Mouse (Mus musculus) limb, embryonic 11.5 days (tissue): ENCODE results near the gene Fndc8. TPM values are rescaled to one million over a fixed set of nuclear protein-coding genes. Genes with fewer than 3 reads are reported as not detected.
A peak's percentile ranks its signal among the peaks of the same experiment; 100 is the strongest.

Source experiments
- ATAC-seq: fragments of 200-750 bp; cut with Nextera tagmentation; 2 replicates; pipeline ENCODE4 v1.8.0; 2017; ENCODE audit warnings: low read depth; ENCODE audit not compliant: insufficient number of reproducible peaks, low FRiP score, low TSS enrichment
- DNase-seq: peaks from one replicate; pipeline ENCODE4 v3.0.0-alpha.2; 2015; ENCODE audit warnings: low spot score
- H3K27ac ChIP-seq: fragments of 300-500 bp; sonication (generic); replicated peaks from 2 replicates; pipeline ENCODE4 v1.5.1; 2014; ENCODE audit warnings: low read depth, mild to moderate bottlenecking, low read length
- H3K27me3 ChIP-seq: fragments of 300-500 bp; sonication (generic); 2 replicates; pipeline ENCODE4 v1.6.1; 2014; ENCODE audit warnings: mild to moderate bottlenecking, low read length, mixed read lengths; ENCODE audit not compliant: control insufficient read depth, insufficient read depth
- H3K36me3 ChIP-seq: fragments of 300-500 bp; sonication (generic); 2 replicates; pipeline ENCODE4 v1.6.1; 2014; ENCODE audit warnings: mild to moderate bottlenecking, low read length, moderate library complexity, mixed read lengths; ENCODE audit not compliant: control insufficient read depth, insufficient read depth
- H3K4me1 ChIP-seq: fragments of 300-500 bp; sonication (generic); 2 replicates; pipeline ENCODE4 v1.6.1; 2014; ENCODE audit warnings: low read length, mixed read lengths; ENCODE audit not compliant: control insufficient read depth, insufficient read depth
- H3K4me2 ChIP-seq: fragments of 300-500 bp; sonication (generic); 2 replicates; pipeline ENCODE4 v1.6.1; 2014; ENCODE audit warnings: low read depth, mild to moderate bottlenecking, moderate library complexity; ENCODE audit not compliant: severe bottlenecking
- H3K4me3 ChIP-seq: fragments of 300-500 bp; sonication (generic); 2 replicates; pipeline ENCODE4 v1.5.1; 2014; ENCODE audit warnings: low read depth, low read length
- H3K9ac ChIP-seq: fragments of 300-500 bp; sonication (generic); 2 replicates; pipeline ENCODE4 v1.6.1; 2014; ENCODE audit warnings: mild to moderate bottlenecking, low read length
- H3K9me3 ChIP-seq: fragments of 300-500 bp; sonication (generic); 2 replicates; pipeline ENCODE4 v1.6.1; 2016; ENCODE audit warnings: low read length; ENCODE audit not compliant: control insufficient read depth
- WGBS: fragments of 180-500 bp; shearing (Covaris S2); extraction: QIAGEN DNeasy Blood & Tissue Kit; methylation state at CpG from one replicate; pipeline ENCODE4 v1.1.7; 2014; 5-methylcytosine and 5-hydroxymethylcytosine counted together
- polyA plus RNA-seq: library from polyadenylated mRNA; unstranded; fragments of >200 nt; fragmentation: Nextera tagmentation; extraction: Ambion mirVana; gene quantifications from 2 replicates; pipeline ENCODE4 v1.2.1, GENCODE M21; 2014

The Fndc8 gene
- polyA plus RNA-seq, 1 experiment from 2014 or later = 0.15 TPM

- H3K4me2 ChIP-seq = no peak overlapping the region
- 0 out of 2 replicates have a peak, but pooled peaks cover 2% of the 10 kb centered on the region for H3K4me1 ChIP-seq
- no peak overlapping the region for H3K4me3 ChIP-seq
- WGBS = 86% methylated on average over 2 of the region's 2 CpGs
- no peaks in the 10 kb centered on the region for H3K36me3 ChIP-seq
- no peak overlapping the region for H3K27ac ChIP-seq
- no peaks in the 10 kb centered on the region for H3K27me3 ChIP-seq
- ATAC-seq (no peak), DNase-seq (no peak)
- H3K9me3 ChIP-seq = no peaks in the 10 kb centered on the region
- H3K9ac ChIP-seq = no peak overlapping the region
Measured at GRCm38 (mm10) chr11:82863059-82863458, 28.9 kb upstream of the Fndc8 start.

GRCm38 (mm10) chr11:82863488-82863931 is 28.4 kb upstream of the Fndc8 start:
- H3K27me3 ChIP-seq = no peaks in the 10 kb centered on the region
- DNase-seq = no peak
- no peaks in the 10 kb centered on the region for H3K9me3 ChIP-seq
- no peak overlapping the region for H3K27ac ChIP-seq
- H3K9ac ChIP-seq = no peak overlapping the region
- 70% methylated on average over 4 of the region's 4 CpGs for WGBS
- H3K4me1 ChIP-seq = 0 out of 2 replicates have a peak, but pooled peaks cover 2% of the 10 kb centered on the region
- no peak overlapping the region for H3K4me3 ChIP-seq
- ATAC-seq = no peak
- H3K36me3 ChIP-seq = no peaks in the 10 kb centered on the region
- no peak overlapping the region for H3K4me2 ChIP-seq

DNA sequence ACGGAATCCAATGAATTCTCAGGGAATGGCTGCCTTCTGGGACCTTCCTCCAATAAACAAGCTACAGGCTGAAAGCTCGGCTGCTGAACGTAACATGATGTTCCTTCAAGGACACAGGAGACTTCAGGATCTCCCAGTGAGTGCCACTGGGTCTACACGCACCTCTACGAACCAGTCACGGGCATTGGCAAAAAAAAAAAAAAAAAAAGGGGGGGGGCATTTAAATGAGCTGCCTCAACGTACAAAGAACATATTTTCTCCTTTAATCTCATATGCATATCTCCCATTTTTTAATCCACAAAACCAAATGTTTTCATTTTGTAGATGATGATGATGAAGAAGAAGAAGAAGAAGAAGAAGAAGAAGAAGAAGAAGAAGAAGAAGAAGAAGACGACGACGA is 26.0 kb upstream of the Fndc8 start:
- WGBS = 87% methylated on average over 10 of the region's 10 CpGs

GRCm38 (mm10) chr11:82866850-82867564 is 24.9 kb upstream of the Fndc8 start:
- Histone ChIP-seq H3K4me2 (no peak overlapping the region), H3K27ac (no peak overlapping the region), H3K27me3 (no peaks in the 10 kb centered on the region), H3K4me3 (no peak overlapping the region), H3K4me1 (0 out of 2 replicates have a peak, but pooled peaks cover 2% of the 10 kb centered on the region), H3K9me3 (no peaks in the 10 kb centered on the region), H3K36me3 (no peaks in the 10 kb centered on the region), H3K9ac (no peak overlapping the region)
- ATAC-seq (no peak), DNase-seq (no peak)
- 36% methylated on average over 7 of the region's 7 CpGs for WGBS

More for the DNA sequence above, 26.0 kb upstream of the Fndc8 start:
- 0 out of 2 replicates have a peak, but pooled peaks cover 2% of the 10 kb centered on the region for H3K4me1 ChIP-seq
- no peak overlapping the region for H3K4me2 ChIP-seq
- no peaks in the 10 kb centered on the region for H3K27me3 ChIP-seq
- no peak for ATAC-seq
- H3K27ac ChIP-seq = no peak overlapping the region
- no peak overlapping the region for H3K9ac ChIP-seq
- no peak for DNase-seq
- no peaks in the 10 kb centered on the region for H3K36me3 ChIP-seq
- no peaks in the 10 kb centered on the region for H3K9me3 ChIP-seq
- no peak overlapping the region for H3K4me3 ChIP-seq

DNA sequence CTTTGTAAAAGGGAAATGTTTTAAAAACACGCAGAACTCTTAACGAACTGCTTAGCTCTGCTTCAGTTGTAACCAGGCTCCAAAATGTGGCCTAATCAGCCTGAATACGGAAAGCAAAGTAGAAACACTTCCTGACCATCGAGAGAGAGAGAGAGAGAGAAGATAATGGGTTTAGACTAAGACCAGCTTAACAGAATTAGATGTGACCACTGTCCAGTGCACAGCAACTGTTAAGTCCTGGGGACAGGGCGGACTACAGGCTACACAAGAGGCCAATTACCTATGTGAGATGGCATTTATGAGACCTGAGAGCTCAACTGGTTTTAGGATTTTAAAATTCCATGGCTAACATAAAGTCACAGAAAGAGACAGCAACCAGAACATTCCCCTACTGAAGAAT is 24.0 kb upstream of the Fndc8 start:
- ATAC-seq (no peak), DNase-seq (no peak)
- no peak overlapping the region for H3K27ac ChIP-seq
- H3K4me2 ChIP-seq = no peak overlapping the region
- no peak overlapping the region for H3K9ac ChIP-seq
- H3K27me3 ChIP-seq = no peaks in the 10 kb centered on the region
- no peak overlapping the region for H3K4me3 ChIP-seq
- 0 out of 2 replicates have a peak, but pooled peaks cover 2% of the 10 kb centered on the region for H3K4me1 ChIP-seq
- 74% methylated on average over 5 of the region's 5 CpGs for WGBS
- no peaks in the 10 kb centered on the region for H3K9me3 ChIP-seq
- H3K36me3 ChIP-seq = no peaks in the 10 kb centered on the region

DNA sequence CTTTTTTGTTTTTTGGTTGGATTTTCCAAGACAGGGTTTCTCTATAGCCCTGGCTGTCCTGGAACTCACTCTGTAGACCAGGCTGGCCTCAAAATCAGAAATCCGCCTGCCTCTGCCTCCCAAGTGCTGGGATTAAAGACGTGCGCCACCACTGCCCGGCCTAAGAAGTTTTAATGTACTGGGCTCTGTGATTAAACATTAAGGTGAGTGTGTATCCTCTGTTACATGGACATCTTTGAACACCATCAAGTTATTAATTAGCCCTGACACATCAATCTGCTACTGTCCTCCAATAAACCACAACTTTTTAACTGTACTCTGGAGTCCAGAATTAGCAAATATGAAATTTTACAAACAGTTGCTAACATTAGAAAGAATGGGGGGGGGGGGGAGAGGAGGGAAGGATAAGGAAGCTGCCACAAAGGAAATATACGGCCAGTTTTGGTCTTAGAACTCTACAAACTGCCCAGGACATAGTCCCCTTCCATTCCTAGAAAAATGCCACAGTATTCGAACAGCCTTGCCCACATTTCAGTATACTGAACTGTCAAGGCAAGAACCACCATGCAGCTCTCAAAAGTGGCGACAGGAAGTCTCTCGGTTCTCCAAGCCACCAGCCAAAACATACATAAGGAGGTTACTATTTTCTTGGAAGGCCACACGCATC is 22.3 kb upstream of the Fndc8 start:
- peak overlapping the region; percentile 72 for H3K4me2 ChIP-seq
- 77% methylated on average over 9 of the region's 9 CpGs for WGBS
- H3K27me3 ChIP-seq = no peaks in the 10 kb centered on the region
- 0 out of 2 replicates have a peak, but pooled peaks cover 2% of the 10 kb centered on the region for H3K4me1 ChIP-seq
- H3K27ac ChIP-seq = no peak overlapping the region
- ATAC-seq = no peak
- H3K9ac ChIP-seq = no peak overlapping the region
- no peaks in the 10 kb centered on the region for H3K9me3 ChIP-seq
- no peaks in the 10 kb centered on the region for H3K36me3 ChIP-seq
- no peak for DNase-seq
- H3K4me3 ChIP-seq = no peak overlapping the region

GRCm38 (mm10) chr11:82870173-82871030 is 21.5 kb upstream of the Fndc8 start:
- peak overlapping the region; percentile 72 for H3K9ac ChIP-seq
- ATAC-seq = 0 out of 2 replicates have a peak, but pooled peaks have one; percentile 19
- H3K36me3 ChIP-seq = no peaks in the 10 kb centered on the region
- H3K4me3 ChIP-seq = peak overlapping the region; percentile 80
- no peaks in the 10 kb centered on the region for H3K9me3 ChIP-seq
- no peaks in the 10 kb centered on the region for H3K27me3 ChIP-seq
- DNase-seq = no peak
- peak overlapping the region; percentile 72 for H3K4me2 ChIP-seq
- H3K27ac ChIP-seq = no peak overlapping the region
- WGBS = 4% methylated on average over 36 of the region's 36 CpGs
- 0 out of 2 replicates have a peak, but pooled peaks cover 2% of the 10 kb centered on the region for H3K4me1 ChIP-seq

DNA sequence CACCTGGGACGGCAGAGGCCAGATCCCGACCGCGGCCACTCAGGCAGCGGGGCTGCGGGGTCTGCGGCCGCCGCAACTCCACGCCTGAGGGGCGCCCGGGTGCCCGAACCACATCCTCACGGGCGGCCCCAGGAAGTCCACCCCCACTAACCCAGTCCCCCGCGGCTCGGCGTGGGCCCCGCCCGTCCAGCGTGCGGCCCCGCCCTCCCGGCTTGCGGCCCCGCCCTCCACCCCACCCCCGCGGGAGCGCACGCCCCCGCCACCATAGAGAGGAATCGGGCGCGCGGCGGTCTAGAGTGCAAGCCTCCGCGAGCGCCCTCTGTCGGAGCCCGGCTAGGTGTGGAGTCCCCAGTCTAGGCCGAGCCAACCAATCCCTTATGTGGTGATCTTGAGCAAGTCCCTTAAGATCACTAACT is 20.9 kb upstream of the Fndc8 start, which contains the start of gene Rffl:
TSS of gene Rffl (minus strand) at position 180 of the 416 bp plus-strand sequence.
- H3K9ac ChIP-seq = peak within 1 kb of the TSS; percentile 72
- H3K4me1 ChIP-seq = 0 out of 2 replicates have a peak, but pooled peaks cover 2% of the 10 kb centered on the region
- no peaks in the 10 kb centered on the region for H3K27me3 ChIP-seq
- peak; percentile 96 for ATAC-seq
- H3K4me2 ChIP-seq = peak within 1 kb of the TSS; percentile 72
- H3K36me3 ChIP-seq = no peaks in the 10 kb centered on the region
- WGBS = under 1% methylated on average over 42 of the region's 43 CpGs
- peak; percentile 98 for DNase-seq
- no peaks in the 10 kb centered on the region for H3K9me3 ChIP-seq
- H3K4me3 ChIP-seq = peak within 1 kb of the TSS; percentile 80
- no peak within 1 kb of the TSS for H3K27ac ChIP-seq
